ENCODE assay signal across 23 mouse cellular contexts in the genomic region with DNA sequence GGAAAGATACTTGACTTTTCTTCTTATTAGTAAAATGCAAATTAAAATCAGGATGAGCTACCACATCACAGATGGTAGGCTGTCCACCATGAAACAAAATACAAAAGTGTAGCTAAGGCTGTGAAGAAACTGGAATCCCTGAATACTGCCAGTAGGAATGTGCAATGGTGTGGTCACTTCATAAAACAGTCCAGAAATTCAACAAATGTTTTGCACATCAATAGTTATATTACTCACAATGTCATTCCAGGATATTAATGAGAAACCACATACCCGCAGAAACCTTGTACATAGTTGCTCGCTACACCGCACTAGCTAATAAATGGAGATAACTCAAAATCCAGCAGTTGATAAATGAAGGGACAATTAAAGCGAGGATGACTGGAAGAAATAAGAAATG.
"Had no signal": no experiment of that assay in that cellular context is flagged by ENCODE, and none has a peak within 500 bp of the region (broad histone marks: within the 10 kb centered on the region; RNA-seq: fewer than 3 reads in every experiment).

No protein-coding gene starts in this region.

- ATAC-seq: forebrain, embryonic 13.5 days; forebrain, embryonic 14.5 days; forebrain, embryonic 15.5 days; forebrain, embryonic 16.5 days; forebrain, postnatal 0 days had no signal

- DNase-seq: cerebellum, adult 9-10 months; cerebellum, adult 9-11 months; cerebellum, postnatal 10 days; cerebellum, postnatal 14 days; cerebellum, postnatal 25 days; cerebellum, postnatal 36 days; embryo, embryonic 11 days; forebrain, postnatal 0 days; gastrocnemius, adult 2 months; gastrocnemius, postnatal 10 days; gastrocnemius, postnatal 14 days; gastrocnemius, postnatal 25 days; gastrocnemius, postnatal 36 days; heart, adult 18-20 months; heart, adult 2 months had no signal

- H3K27me3 ChIP-seq: embryonic facial prominence, embryonic 12.5 days; embryonic facial prominence, embryonic 13.5 days; embryonic facial prominence, embryonic 15.5 days; forebrain, embryonic 12.5 days; forebrain, embryonic 13.5 days; forebrain, embryonic 15.5 days had no signal
